Mouse (Mus musculus) forebrain, embryonic 12.5 days (tissue): Measurements from ENCODE around the gene Gm20388. TPM values are rescaled to one million over a fixed set of nuclear protein-coding genes. Genes with fewer than 3 reads are reported as not detected.

Source experiments
- ATAC-seq: fragments of 200-750 bp; cut with Nextera tagmentation; 2 replicates; pipeline ENCODE4 v1.8.0; 2017; ENCODE audit warnings: moderate TSS enrichment; ENCODE audit not compliant: low FRiP score
- H3K27ac ChIP-seq: fragments of 300-500 bp; sonication (generic); 2 replicates; pipeline ENCODE4 v1.5.1; 2016; ENCODE audit warnings: mild to moderate bottlenecking
- H3K27me3 ChIP-seq: fragments of 300-500 bp; sonication (generic); 2 replicates; pipeline ENCODE4 v1.6.1; 2016; ENCODE audit warnings: mild to moderate bottlenecking
- H3K36me3 ChIP-seq: fragments of 300-500 bp; sonication (generic); replicated peaks from 2 replicates; pipeline ENCODE4 v1.6.1; 2016; ENCODE audit warnings: mild to moderate bottlenecking
- H3K4me1 ChIP-seq: fragments of 300-500 bp; sonication (generic); 2 replicates; pipeline ENCODE4 v1.6.1; 2016
- H3K4me2 ChIP-seq: fragments of 300-500 bp; sonication (generic); 2 replicates; pipeline ENCODE4 v1.6.1; 2016; ENCODE audit warnings: mild to moderate bottlenecking, moderate library complexity
- H3K4me3 ChIP-seq: fragments of 300-500 bp; sonication (generic); replicated peaks from 2 replicates; pipeline ENCODE4 v1.5.1; 2016; ENCODE audit warnings: mild to moderate bottlenecking
- H3K9ac ChIP-seq: fragments of 300-500 bp; sonication (generic); 2 replicates; pipeline ENCODE4 v1.6.1; 2016; ENCODE audit warnings: mild to moderate bottlenecking
- H3K9me3 ChIP-seq: fragments of 300-500 bp; sonication (generic); 2 replicates; pipeline ENCODE4 v1.6.1; 2016
- WGBS: fragments of 180-500 bp; shearing (Covaris S2); methylation state at CpG from one replicate; pipeline ENCODE4 v1.1.7; 2016; 5-methylcytosine and 5-hydroxymethylcytosine counted together
- polyA plus RNA-seq: library from polyadenylated mRNA; unstranded; fragments of >200 nt; fragmentation: Nextera tagmentation; extraction: Ambion mirVana; gene quantifications from 2 replicates; pipeline ENCODE4 v1.2.1, GENCODE M21; 2016

Gm20388 gene
- polyA plus RNA-seq, 1 experiment from 2014 or later = not detected

GRCm38 (mm10) chr8:121730646-121731045 is 1820.0 kb downstream of the Gm20388 start:
- peak overlapping the region; percentile 61 for H3K9ac ChIP-seq
- H3K4me2 ChIP-seq = peak overlapping the region; percentile 68
- peaks cover 29% of the 10 kb centered on the region for H3K4me1 ChIP-seq
- no peak for ATAC-seq
- H3K9me3 ChIP-seq = peaks cover 6% of the 10 kb centered on the region; the same call in 1 of the 2 replicates
- no peak overlapping the region for H3K27ac ChIP-seq
- H3K4me3 ChIP-seq = peak overlapping the region; percentile 59
- WGBS = under 1% methylated on average over 37 of the region's 37 CpGs
- no peaks in the 10 kb centered on the region for H3K36me3 ChIP-seq
- peaks cover 76% of the 10 kb centered on the region for H3K27me3 ChIP-seq

GRCm38 (mm10) chr8:121731060-121731459 is 1820.4 kb downstream of the Gm20388 start:
- H3K4me2 ChIP-seq = peak overlapping the region; percentile 68
- WGBS = 0% methylated on average over 11 of the region's 11 CpGs

GRCm38 (mm10) chr8:121731471-121732333 is 1821.1 kb downstream of the Gm20388 start:
- Histone ChIP-seq H3K27me3 (peaks cover 74% of the 10 kb centered on the region), H3K4me1 (peaks cover 29% of the 10 kb centered on the region), H3K4me3 (peak overlapping the region; percentile 59), H3K9me3 (peaks cover 6% of the 10 kb centered on the region; the same call in 1 of the 2 replicates), H3K27ac (no peak overlapping the region), H3K36me3 (no peaks in the 10 kb centered on the region), H3K4me2 (peak overlapping the region; percentile 68), H3K9ac (peak overlapping the region; percentile 61)
- WGBS = 4% methylated on average over 26 of the region's 26 CpGs
- ATAC-seq = 0 out of 2 replicates have a peak, but pooled peaks have one; percentile 27

More at GRCm38 (mm10) chr8:121731060-121731459, 1820.4 kb downstream of the Gm20388 start:
- Histone ChIP-seq H3K36me3 (no peaks in the 10 kb centered on the region), H3K4me3 (peak overlapping the region; percentile 59), H3K4me1 (peaks cover 29% of the 10 kb centered on the region), H3K27ac (no peak overlapping the region), H3K9ac (peak overlapping the region; percentile 61), H3K9me3 (peaks cover 6% of the 10 kb centered on the region; the same call in 1 of the 2 replicates), H3K27me3 (peaks cover 73% of the 10 kb centered on the region)
- ATAC-seq = no peak

GRCm38 (mm10) chr8:121732334-121732665 is 1821.7 kb downstream of the Gm20388 start:
- Histone ChIP-seq H3K36me3 (no peaks in the 10 kb centered on the region), H3K4me2 (peak overlapping the region; percentile 68), H3K9ac (peak overlapping the region; percentile 61)

DNA sequence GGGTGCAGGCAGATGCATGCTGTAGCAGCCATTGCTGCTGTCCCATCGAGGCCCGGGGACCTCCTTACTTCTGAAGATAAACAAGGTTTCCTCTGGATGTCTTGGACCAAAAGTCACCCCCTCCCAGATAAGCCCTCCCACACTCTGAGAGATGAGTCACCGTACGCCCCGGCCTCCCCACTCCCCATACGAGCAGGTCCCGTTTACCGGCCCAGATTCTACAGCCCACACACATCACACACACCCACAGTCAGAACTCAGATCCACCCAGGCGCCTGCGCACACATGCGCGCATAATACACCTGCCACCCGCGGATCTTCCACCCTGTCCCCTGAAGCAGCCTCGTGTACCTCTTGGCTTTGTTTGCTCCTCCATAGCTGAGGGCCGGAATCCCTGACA is 1823.6 kb downstream of the Gm20388 start:
- ATAC-seq = no peak
- Histone ChIP-seq H3K36me3 (no peaks in the 10 kb centered on the region), H3K27ac (no peak overlapping the region), H3K4me1 (peaks cover 29% of the 10 kb centered on the region), H3K27me3 (peaks cover 52% of the 10 kb centered on the region), H3K9ac (0 out of 2 replicates have a peak overlapping the region, but pooled peaks have one; percentile 7), H3K9me3 (no peaks in the 10 kb centered on the region), H3K4me2 (no peak overlapping the region), H3K4me3 (no peak overlapping the region)
- WGBS = 91% methylated on average over 16 of the region's 16 CpGs

More at GRCm38 (mm10) chr8:121732334-121732665, 1821.7 kb downstream of the Gm20388 start:
- no peak for ATAC-seq
- peak overlapping the region; percentile 59 for H3K4me3 ChIP-seq
- peaks cover 72% of the 10 kb centered on the region for H3K27me3 ChIP-seq
- H3K27ac ChIP-seq = no peak overlapping the region
- peaks cover 2% of the 10 kb centered on the region; the same call in 1 of the 2 replicates for H3K9me3 ChIP-seq
- peaks cover 29% of the 10 kb centered on the region for H3K4me1 ChIP-seq
- WGBS = 56% methylated on average over 4 of the region's 4 CpGs

DNA sequence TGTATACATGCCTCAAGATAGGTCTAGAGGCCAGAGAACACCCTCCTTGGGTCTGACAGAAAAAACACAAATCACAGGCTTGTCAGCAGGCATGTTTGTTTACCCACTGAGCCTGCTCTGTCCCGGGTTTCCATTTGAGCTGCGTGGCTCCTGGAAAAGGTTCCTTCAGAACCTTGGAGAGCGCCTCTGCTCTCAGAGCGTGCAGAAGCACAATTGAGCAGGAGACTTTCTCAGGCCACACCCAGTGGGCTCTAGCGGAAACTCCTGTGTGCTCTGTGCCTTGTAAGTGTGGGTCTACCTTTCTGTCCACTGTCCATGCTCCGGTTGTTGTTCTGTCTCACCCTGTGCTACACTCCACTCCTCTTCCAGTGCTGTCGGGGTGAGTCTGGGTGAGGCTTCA is 1825.6 kb downstream of the Gm20388 start:
- 14% methylated on average over 7 of the region's 7 CpGs for WGBS
- H3K9ac ChIP-seq = no peak overlapping the region
- no peaks in the 10 kb centered on the region for H3K36me3 ChIP-seq
- no peaks in the 10 kb centered on the region for H3K9me3 ChIP-seq
- no peak overlapping the region for H3K4me3 ChIP-seq
- H3K27me3 ChIP-seq = peaks cover 33% of the 10 kb centered on the region
- no peak overlapping the region for H3K4me2 ChIP-seq
- no peak overlapping the region for H3K27ac ChIP-seq
- peaks cover 16% of the 10 kb centered on the region for H3K4me1 ChIP-seq
- ATAC-seq = no peak

DNA sequence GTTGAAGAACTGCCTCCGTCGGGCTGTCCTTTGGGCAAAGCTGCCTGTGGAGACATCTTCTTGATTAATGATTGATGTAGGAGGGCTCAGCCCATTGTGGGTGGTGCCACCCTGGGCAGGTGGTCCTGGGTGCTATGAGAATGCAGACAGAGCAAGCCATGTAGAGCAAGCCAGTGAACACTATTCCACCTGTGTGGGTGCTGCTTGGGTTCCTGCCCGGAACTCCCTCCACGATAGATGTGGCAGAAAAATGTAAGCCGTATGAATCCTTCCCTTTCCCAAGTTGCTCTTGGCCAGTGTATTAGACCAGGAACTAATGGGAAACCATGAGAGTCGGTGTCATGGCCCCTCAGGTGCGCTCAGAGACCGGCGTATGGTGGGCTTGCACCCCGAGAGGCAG is 1830.1 kb downstream of the Gm20388 start:
- 0 out of 2 replicates have a peak, but pooled peaks cover 7% of the 10 kb centered on the region for H3K27me3 ChIP-seq
- WGBS = 92% methylated on average over 10 of the region's 10 CpGs
- no peak overlapping the region for H3K9ac ChIP-seq
- H3K4me3 ChIP-seq = no peak overlapping the region
- no peak overlapping the region for H3K4me2 ChIP-seq
- H3K9me3 ChIP-seq = no peaks in the 10 kb centered on the region
- no peaks in the 10 kb centered on the region for H3K4me1 ChIP-seq
- H3K36me3 ChIP-seq = no peaks in the 10 kb centered on the region
- ATAC-seq = no peak
- H3K27ac ChIP-seq = no peak overlapping the region

GRCm38 (mm10) chr8:121749501-121749900 is 1838.9 kb downstream of the Gm20388 start:
- 0 out of 2 replicates have a peak, but pooled peaks cover 4% of the 10 kb centered on the region for H3K27me3 ChIP-seq
- H3K9ac ChIP-seq = no peak overlapping the region
- H3K36me3 ChIP-seq = no peaks in the 10 kb centered on the region
- 0 out of 2 replicates have a peak, but pooled peaks cover 11% of the 10 kb centered on the region for H3K9me3 ChIP-seq
- H3K27ac ChIP-seq = no peak overlapping the region
- WGBS = 84% methylated on average over 9 of the region's 9 CpGs
- no peaks in the 10 kb centered on the region for H3K4me1 ChIP-seq
- H3K4me3 ChIP-seq = no peak overlapping the region
- H3K4me2 ChIP-seq = no peak overlapping the region
- ATAC-seq = no peak

- Histone ChIP-seq H3K9ac (no peak overlapping the region), H3K4me1 (no peaks in the 10 kb centered on the region), H3K4me3 (no peak overlapping the region), H3K36me3 (no peaks in the 10 kb centered on the region), H3K27ac (no peak overlapping the region), H3K27me3 (0 out of 2 replicates have a peak, but pooled peaks cover 4% of the 10 kb centered on the region), H3K9me3 (0 out of 2 replicates have a peak, but pooled peaks cover 11% of the 10 kb centered on the region), H3K4me2 (no peak overlapping the region)
- ATAC-seq = no peak
- WGBS = 40% methylated on average over 3 of the region's 3 CpGs
Observed at GRCm38 (mm10) chr8:121750512-121750911, 1839.9 kb downstream of the Gm20388 start.

- WGBS = 26% methylated on average over 3 of the region's 3 CpGs
- no peaks in the 10 kb centered on the region for H3K36me3 ChIP-seq
- no peak overlapping the region for H3K4me3 ChIP-seq
- H3K9me3 ChIP-seq = 0 out of 2 replicates have a peak, but pooled peaks cover 11% of the 10 kb centered on the region
- no peak for ATAC-seq
- H3K27ac ChIP-seq = no peak overlapping the region
- no peak overlapping the region for H3K9ac ChIP-seq
- 0 out of 2 replicates have a peak, but pooled peaks cover 4% of the 10 kb centered on the region for H3K27me3 ChIP-seq
- no peaks in the 10 kb centered on the region for H3K4me1 ChIP-seq
- no peak overlapping the region for H3K4me2 ChIP-seq
Observed at GRCm38 (mm10) chr8:121751407-121751806, 1840.8 kb downstream of the Gm20388 start.

DNA sequence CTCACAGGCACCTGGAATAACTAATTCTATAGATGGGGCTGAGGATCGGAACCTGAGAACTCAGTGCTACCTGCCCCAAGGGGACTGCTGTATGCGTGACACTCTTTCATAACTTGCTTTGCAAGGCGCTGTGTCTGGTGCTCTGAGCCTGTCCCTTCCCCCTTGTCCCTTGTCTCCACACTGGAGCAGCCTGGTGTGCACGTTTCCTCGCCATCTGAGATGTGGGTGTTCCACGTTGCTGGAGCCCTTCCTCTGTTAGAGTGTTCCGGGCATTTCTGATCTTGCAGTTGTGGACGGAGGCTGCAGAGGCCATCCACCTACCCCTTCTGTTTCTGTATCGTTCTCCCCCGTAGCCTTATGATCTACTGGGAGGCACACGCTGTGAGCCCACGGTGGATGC is 1847.8 kb downstream of the Gm20388 start:
- WGBS = 82% methylated on average over 12 of the region's 12 CpGs
- Histone ChIP-seq H3K4me3 (no peak overlapping the region), H3K9me3 (no peaks in the 10 kb centered on the region), H3K9ac (0 out of 2 replicates have a peak overlapping the region, but pooled peaks have one; percentile 21), H3K27me3 (0 out of 2 replicates have a peak, but pooled peaks cover 5% of the 10 kb centered on the region), H3K4me1 (peaks cover 5% of the 10 kb centered on the region), H3K36me3 (no peaks in the 10 kb centered on the region), H3K27ac (no peak overlapping the region), H3K4me2 (no peak overlapping the region)
- ATAC-seq = no peak

DNA sequence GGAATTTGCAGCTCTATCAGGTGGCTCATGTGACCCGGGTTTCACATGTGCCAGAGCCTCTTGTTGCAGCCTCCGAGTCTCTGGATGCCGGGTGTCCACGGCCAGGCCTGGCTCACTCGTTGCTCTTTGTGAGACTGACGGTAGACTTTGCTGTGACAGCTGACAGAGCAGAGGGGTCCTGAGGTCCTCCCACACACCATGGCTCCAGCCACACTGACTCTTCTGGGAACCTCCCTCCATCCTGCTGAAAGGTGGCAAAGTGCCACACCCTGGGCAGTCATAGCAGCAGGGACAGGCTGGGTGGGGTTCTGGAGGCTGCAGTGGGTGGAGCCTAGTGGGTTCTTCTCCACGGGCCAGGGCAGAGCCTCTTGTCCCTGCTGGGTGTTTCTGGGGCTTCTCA is 1849.8 kb downstream of the Gm20388 start:
- Histone ChIP-seq H3K4me1 (peaks cover 11% of the 10 kb centered on the region), H3K36me3 (no peaks in the 10 kb centered on the region), H3K4me2 (no peak overlapping the region), H3K4me3 (no peak overlapping the region), H3K27me3 (0 out of 2 replicates have a peak, but pooled peaks cover 5% of the 10 kb centered on the region), H3K9me3 (no peaks in the 10 kb centered on the region), H3K9ac (no peak overlapping the region), H3K27ac (no peak overlapping the region)
- no peak for ATAC-seq
- 69% methylated on average over 7 of the region's 7 CpGs for WGBS
